Mouse (Mus musculus): ENCODE data around the gene Zfp462.

DNA sequence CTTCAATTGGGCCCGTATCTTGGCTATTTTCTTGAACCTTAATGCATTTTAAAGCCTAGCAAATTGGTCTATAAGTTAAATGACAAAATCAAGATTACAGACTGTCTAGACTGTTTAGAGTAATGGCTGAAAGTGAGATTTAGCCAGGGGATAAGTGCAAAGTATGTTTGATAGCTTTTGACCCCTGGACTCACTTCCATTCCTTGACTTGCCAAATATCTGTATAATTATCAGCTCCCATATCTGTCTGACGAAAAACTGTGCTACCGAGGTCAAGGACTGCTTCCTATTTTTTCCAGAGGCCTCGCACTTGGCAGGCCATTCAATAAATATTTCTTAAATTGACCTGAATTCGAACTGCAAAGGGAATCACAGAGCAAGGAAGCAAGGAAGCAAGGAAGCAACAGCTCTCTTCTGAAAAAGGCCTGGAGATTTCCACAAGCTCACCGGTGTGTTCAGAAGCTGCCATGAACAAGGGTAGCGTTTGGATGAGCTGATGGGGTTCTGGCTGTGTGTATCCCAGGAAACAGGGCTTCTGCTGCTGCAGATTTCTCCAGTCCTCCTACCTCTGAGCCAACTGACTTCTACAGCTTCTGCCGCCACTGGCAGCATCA lies 87.6 kb downstream of the Zfp462 start:
- TF ChIP-seq POLR2A (IDR thresholded peaks at IDR 0.05; ENCODE audit: insufficient read depth, low read depth, low read length) (no peak), CTCF (IDR thresholded peaks at IDR 0.05; ENCODE audit: insufficient read depth, low read depth, low read length) (no peak)
